Mouse (Mus musculus): ENCODE measurements around the gene Eef2. TPM values are rescaled to one million over a fixed set of nuclear protein-coding genes. Genes with fewer than 3 reads are reported as not detected.
"Not testable (repeated sequence)": the region's sequence is repeated elsewhere in the genome, so short reads cannot be mapped to it uniquely, and the experiment has no call there.

Gene Eef2
- total RNA-seq, 2 experiments from 2014 or later: 1,324 to 1,404 TPM

DNA sequence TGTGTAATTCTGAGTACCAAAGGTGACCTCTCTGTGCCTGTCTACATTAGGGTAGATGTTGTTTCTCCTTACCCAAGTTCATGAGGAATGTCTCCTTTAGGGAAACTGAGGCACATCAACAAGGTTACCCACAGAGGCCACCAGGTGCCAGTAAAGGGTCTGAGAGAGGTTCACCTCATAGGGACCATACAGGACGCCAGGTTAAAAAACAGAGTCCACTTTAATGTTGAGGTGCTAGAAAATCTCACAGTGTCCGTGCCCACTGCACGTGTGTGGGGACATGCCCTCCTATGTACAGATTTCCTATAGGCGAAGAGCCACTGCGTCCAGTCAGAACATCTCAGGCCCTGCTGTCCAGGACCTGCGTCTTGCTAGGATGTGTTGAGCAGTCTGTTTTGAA lies 22.6 kb downstream of the Eef2 start:
- DNase-seq (ENCODE audit: low spot score in 2 of 2): no peak

DNA sequence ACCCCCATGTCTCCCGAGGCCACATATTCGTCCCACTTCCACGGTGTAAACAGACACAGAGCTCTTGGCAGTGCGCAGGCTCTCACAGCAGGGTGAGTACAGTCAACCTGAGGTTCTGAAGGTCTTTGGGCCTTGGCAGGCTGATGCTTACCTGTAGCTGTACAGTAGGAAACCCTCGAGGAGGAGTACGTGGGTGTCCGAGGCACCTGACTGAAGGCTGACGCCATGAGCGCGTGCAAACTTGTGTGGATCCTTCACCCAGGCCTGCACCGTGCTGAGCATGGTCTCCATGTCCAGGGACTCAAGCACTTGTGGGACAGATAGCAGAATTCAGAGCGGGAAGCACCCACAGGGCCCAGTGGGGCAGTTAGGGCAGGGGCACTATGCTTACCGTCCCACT lies 23.7 kb downstream of the Eef2 start:
- no peak for DNase-seq (ENCODE audit: low spot score in 2 of 2)

DNA sequence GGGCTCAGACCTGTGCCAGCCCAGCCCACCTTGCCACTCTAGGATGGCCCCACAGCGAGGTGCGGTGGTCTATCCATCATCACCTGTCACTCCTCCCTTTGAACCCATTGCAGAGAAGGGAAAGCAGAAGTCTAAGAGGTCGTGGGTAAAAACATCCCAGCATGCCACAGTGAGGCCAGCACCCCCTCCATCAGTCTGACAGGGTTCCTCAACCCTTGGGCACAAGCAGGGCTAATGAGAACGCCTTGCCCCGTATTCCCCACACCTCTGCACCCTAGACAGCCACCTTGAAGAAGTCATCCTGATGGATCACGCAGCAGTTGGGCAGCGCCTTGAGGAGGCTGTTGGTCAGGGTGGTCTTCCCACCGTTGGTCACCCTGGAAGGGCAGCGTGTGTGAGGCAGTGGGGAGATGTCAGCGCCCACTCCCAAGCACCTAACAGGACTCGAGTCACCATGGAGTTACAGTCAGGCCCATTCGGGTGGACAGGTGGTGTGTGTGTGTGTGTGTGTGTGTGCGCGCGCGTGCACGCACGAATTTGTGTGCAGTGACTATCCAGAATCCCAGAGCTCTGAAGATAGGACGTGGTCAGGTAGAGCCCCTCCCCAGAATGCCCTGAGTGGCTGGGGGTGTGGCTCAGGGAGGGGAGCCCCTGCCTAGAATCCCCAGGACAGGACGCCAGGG lies 24.3 kb downstream of the Eef2 start:
- DNase-seq (ENCODE audit: low spot score in 2 of 2): no peak

DNA sequence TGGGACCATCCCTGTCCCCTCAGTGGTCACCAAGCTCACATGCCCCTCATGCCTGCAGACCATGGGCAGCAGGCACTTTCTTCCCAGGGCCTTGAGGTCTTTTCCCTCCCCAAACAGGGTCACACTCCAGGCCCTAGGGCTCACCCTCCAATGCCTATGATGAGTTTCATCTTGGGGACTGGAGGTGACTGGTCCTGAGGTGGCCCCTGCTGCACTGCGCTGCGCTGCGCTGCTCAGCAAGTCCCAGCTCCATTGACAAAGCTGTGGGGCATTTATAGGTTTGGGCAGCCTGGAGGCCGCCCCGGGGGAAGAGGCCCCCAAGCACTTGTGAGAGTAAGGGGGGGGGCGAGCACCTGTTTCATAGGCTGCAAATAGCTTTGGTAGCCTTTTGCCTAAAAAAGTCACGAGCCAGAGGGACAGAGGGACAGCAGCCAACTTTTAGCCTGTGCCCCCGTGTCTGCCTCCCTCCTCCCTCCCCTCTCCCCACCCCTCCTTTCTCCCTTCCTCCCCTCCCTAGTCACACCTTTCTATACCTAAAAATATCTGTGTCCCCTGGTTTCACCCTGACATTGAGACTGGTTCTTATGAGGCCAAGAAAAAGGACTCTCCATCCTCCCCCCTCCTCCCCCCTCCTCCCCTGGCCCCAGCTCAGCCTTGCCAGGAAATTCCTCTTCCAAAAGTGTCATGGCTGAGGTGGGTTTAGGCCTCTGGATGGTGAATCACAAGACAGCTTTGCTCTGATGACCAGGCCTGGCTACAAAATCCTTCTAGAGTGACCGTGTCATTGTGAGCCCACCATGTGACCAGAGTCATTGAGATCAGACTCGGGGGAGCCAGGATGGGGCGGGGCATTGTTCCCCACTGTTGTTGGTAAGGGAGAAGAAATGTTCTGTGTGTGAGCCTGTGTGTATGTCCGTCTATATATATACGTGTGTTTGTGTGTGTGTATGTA lies 25.7 kb downstream of the Eef2 start, which contains the start of gene Nmrk2:
Gene Nmrk2, minus strand, starts transcription at position 245 of the 952 bp plus-strand sequence.
- DNase-seq (ENCODE audit: low spot score in 2 of 2): no peak

DNA sequence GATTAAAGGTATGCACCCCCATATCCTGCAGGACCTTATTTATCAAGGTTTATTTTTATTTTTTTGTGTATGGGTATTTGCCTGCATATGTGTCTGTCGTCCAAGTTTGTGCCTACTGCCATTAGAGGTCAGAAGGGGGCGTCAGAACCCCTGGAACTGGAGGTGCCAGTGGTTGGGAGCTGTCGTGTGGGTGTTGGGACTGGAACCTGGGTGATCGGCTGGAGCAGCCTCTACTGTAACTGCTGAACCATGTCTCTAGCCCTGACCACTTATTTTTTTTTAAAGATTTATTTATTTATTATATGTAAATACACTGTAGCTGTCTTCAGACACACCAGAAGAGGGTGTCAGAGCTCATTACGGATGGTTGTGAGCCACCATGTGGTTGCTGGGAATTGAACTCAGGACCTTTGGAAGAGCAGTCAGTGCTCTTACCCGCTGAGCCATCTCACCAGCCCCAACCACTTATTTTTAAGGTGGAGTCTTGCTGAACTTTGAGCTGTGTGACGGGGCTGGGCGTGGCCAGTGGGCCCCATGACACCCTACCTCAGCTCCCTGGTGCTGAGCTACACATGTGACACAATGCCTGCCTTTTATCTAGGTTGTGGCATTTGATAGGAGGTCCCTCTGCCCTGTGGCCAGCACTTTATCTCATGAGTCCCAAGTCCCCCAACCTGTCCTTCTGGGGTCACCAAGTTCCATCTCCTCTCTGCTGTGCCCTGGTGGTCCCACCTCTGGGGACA lies 26.7 kb downstream of the Eef2 start:
- DNase-seq (ENCODE audit: low spot score in 2 of 2): no peak

DNA sequence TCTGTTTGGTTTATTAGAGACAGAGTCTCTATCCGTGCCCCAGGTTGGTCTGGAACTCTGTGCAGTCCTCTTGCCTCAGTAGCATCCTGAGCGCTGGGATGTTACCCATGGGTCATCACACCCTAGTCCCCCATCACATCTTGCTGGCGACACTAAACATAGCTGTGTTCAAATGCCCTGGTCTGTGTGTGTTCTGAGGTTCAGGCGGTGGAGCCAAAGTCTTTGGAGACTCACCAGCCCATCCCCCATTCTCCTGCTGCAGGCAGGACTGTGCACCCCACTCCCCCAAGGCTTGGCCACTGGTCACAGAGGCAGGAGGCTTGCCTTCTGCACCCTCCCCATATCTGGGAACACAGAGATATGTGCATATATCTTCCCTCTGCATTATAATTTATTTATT lies 27.7 kb downstream of the Eef2 start:
- no peak for DNase-seq (ENCODE audit: low spot score in 2 of 2)

DNA sequence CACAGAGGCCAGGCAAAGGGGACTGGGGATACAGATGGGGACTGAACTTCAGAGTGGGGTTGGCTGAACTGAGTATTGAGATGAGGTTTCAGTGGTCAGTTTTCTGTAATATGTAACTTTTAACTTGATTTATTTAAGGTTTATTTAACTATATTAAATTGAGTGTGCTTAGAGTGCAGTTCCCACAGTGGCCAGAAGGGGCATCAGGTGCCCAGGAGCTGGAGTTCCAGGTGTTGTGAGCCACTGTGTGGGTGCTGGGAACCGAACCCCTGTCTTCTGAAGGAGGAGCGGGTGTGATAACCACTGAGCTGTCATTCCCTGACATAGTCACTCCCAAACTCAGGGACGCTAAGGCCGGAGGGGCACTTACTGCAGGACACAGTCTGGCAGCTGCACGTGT lies 33.7 kb downstream of the Eef2 start:
- no peak for DNase-seq (ENCODE audit: low spot score in 2 of 2)

DNA sequence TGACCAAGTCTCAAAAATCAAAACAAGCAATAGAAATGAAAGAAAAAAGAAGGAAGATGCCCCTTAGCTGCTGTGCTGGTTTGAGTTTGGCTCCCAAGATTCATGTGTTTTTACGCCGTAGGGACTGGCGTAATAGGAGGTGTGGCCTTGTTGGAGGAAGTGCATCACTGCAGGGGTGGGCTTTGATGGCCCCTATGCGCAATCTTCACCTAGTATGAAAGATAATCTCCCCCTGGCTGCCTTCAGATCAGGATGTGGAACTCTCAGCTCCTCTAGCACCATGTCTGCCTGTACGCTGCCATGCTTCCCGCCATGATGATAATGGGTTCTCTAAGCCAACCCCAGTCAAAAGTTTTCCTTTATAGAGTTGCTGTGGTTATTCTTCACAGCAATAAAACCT lies 39.8 kb downstream of the Eef2 start:
- DNase-seq (ENCODE audit: low spot score in 2 of 2): no peak

DNA sequence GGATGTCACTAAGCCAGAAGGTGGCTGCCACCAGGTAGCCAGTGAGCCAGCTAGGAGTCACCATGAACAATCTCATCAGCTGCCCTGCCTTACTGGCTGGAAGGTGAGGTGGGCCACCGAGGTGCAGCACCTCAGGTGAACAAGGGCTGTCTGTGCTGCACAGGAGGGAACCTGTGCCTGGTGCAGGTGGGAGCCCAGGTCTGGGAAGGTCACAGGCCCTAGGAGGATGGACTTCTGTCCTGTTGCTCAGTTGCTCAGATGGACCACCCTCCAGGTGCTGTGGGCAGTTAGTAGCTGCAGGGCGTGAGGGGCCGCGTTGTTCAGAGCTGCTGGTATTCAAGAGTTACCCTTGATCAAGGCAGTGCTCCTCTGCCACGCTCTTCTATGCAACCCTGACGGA lies 40.4 kb downstream of the Eef2 start:
- DNase-seq (ENCODE audit: low spot score in 2 of 2): no peak

DNA sequence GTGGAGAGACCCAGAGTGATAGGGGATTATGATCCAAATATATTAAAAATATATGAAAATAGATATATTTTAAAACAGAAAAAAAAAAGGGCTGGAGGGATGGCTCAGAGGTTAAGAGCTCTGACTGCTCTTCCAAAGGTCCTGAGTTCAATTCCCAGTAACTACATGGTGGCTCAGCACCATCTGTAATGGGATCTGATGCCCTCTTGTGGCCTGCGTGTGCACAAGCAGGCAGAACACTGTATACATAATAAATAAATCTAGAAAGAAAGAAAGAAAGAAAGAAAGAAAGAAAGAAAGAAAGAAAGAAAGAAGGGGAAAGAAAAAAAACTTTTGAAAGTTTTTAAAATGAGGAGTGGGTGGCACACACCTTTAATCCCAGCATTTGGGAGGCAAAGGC lies 40.8 kb downstream of the Eef2 start:
- not testable (repeated sequence) for DNase-seq (ENCODE audit: low spot score in 2 of 2)

DNA sequence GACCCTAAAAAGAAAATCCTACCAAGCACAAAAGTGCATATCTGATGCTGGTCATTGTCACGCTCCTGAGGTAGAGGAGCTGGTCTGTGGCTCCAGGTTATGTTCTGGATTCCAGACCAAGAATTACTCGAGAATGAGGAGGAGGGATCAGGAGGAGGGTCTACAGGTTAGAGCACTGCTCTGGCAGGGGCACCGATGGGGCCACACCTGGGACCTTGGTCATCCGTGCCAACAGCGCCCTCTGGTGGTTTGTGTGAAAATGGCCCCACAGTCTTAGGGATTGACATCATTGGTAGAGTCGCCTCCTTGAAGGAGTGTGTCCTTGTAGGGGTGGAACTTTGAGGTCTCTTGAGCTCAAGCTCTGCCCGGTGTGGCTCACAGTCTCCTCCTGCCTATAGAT lies 41.5 kb downstream of the Eef2 start:
- peak in 1 of 2 experiments; percentile 63 for DNase-seq (ENCODE audit: low spot score in 2 of 2)

DNA sequence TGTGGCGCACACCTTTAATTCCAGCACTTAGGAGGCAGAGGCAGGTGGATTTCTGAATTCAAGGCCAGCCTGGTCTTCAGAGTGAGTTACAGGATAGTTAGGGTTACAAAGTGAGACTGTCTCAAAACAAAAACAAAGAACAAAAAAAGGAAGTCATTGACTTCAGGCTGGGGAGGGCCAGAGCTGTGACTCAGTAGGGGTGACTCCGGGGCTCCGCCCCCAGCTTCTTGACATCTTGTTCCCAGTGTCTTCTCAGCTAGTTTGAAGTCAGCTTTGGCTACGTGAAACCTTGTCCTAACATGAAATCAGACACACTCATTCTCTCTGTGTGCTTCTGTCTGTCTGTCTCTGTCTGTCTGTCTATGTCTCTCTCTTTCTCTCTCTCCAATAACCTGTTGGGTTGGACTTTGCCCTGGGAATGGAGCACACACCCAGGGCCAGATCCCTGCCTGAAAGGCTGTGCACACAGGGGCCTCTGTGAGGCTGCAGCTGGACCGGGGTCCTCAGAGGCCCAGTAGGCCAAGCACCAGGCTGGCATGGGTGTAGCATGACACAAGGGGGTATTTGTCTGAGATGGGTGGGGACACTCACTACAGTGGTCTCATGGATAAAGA lies 45.1 kb downstream of the Eef2 start:
- DNase-seq (ENCODE audit: low spot score in 2 of 2): no peak

DNA sequence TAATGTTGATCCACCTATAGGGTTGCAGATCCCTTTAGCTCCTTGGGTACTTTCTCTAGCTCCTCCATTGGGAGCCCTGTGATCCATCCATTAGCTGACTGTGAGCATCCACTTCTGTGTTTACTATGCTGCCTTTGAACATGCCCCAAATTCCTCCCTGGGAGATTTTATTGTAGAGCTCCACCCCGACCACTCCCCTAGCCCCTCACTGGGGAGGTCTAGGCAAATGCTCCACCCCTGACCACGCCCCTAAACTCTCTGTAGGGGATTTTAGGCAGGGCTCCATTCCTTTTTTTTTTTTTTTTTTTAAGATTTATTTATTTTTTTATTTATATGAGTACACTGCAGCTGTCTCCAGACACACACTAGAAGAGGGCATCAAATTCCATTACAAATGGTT lies 47.3 kb downstream of the Eef2 start:
- DNase-seq (ENCODE audit: low spot score in 2 of 2): not testable (repeated sequence)

DNA sequence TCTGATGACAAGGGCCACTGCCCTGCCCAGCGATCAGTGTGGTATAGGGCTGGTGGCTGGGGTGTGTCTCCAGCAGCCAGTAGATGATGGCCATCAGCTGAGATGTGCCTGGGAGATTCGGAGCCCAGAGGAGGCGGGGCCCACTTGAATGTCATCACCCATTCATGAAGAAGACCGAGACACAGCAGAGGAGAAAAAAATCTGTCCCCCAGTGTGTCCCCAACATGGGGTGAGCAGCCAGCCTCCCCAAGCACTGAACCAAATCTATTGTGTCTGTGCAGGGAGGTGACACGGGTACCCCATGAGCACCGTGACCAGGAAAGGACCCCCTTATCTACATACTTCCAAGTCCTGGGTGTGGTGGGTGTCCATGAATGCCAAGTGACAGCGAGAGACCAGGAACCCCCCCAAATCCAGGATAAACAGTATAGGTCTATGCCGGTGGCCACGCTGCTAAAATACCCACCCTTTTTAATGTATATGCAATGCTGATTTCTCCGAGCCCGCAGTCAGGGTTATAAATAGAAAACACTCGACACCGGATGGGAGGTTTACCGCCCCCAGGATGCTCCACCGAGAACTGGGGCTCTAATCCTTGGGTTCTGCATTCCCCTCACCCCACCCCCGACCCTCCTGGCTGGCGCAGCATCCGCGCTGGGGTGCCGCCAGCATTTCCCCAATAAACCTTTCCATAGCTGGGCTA lies 53.5 kb downstream of the Eef2 start:
- no peak for DNase-seq (ENCODE audit: low spot score in 2 of 2)

DNA sequence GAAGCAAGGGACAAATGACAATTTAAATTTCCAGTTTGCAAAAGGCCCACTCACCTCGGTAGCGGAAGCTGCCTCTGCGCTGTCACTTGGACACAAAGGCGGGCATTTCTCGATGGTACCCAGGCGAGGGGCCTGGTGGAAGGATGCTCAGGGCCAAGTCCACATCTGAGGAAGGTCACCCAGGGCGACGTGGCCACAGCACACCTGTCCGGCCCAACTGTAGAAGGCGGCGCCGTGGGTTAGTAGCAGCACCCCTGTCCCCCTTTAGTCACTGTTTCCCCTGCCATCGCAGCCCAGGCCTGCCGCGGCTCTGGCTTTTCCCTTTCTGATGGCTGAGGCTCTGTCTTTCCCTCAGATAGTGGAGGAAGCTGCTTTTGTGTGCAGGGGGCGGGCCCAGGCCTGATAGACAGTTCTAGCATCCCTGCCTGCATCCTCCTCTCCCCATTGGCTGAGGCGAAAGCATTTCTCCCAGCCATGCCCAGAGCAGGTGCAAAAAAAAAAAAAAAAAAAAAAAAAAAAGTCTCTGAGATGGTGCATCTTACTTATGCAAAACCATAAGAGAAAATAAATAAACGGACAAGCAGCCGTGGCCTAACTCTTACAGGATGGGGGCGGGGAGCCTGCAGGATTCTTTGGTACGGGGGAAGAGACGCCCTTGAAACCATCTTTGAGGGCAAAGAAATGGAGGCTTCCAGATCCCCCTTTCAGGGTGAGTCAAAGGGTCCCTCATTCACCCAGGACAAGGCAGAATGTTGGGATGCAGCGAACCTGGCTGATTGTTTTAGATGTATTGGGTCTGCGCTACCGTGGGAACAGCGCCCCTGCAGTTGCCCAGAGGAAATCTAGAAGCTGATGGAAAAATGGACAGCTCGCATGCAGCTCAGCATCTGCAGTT lies 54.3 kb downstream of the Eef2 start, which contains the start of gene Atcay:
Gene Atcay, minus strand, starts transcription at position 396 of the 895 bp plus-strand sequence.
- DNase-seq (ENCODE audit: low spot score in 2 of 2): no peak

DNA sequence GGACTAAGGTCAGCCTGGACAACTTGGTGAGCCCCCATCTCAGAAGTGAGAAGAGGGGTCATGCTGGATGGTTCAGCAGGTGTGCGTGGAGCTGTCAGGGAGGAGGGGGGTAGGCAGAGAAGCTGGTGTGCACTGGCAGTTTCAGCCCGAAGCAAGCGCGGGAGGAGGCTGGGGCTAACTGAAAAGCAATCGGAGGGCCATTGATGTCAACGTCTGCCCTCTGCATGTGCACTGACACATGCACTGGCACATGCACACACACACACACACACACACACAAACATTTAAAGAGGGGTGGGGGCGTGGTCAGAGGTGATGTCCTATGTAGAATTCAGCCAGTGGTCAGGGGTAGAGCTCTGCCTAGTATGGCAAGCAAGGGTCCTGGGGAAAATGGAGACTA lies 55.0 kb downstream of the Eef2 start:
- DNase-seq (ENCODE audit: low spot score in 2 of 2): no peak
